Mouse (Mus musculus) A20 (cell line): Measurements from ENCODE around the gene Rspo3.

Experiments used
- DNase-seq: peaks from one replicate; pipeline ENCODE4 v3.0.0-alpha.2; 2011; ENCODE audit warnings: low read depth, low spot score

The Rspo3 gene

GRCm38 (mm10) chr10:29432935-29433453 is 102.7 kb downstream of the Rspo3 start:
- DNase-seq, result no peak

DNA sequence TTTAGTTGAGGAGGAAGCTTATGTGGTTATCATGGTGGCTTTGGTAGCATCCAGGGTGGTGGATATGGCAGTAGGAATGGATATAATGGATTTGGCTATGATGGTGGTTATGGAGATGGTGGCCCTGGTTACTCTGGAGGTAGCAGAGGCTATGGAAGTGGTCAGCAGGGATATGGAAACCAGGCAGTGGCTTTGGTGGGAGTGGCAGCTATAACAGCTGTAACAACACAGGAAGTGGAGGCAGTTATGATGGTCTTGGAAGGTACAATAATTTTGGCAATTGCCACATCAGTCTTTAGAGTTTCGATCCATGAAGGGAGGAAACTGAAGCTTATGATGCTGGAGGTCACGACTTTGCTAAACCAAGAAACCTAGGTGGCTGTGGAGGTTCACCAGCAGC is 109.0 kb downstream of the Rspo3 start:
- DNase-seq, result no peak

DNA sequence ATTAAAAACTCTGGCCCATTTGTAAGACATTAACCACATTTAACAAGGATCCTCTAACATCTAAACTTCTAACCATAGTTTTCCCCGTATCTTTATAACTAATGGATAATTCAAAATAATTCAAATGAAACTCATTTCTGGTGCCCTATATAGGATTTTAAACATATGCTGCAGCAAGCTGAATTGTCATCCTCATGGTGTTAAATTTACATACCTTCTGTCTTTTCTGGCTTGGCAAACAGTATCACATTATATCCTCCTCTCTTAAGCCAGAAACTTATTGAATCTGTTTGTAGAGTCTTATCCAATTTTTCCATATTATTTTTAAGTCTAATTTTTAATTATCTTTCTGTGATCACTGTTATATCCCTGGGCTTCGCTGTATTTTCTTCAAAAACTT is 111.1 kb downstream of the Rspo3 start:
- no peak for DNase-seq

GRCm38 (mm10) chr10:29414361-29414760 is 121.3 kb downstream of the Rspo3 start:
- no peak for DNase-seq

GRCm38 (mm10) chr10:29402656-29403268 is 132.9 kb downstream of the Rspo3 start:
- no peak for DNase-seq
